Mouse (Mus musculus) lung, adult 10 weeks (tissue): ENCODE results near the gene Midn. TPM values are rescaled to one million over a fixed set of nuclear protein-coding genes. Genes with fewer than 3 reads are reported as not detected.

ENCODE experiments used
- polyA plus RNA-seq: library from polyadenylated mRNA; stranded (reverse); fragments of 350-450 nt; fragmentation: Illumina TruSeq; extraction: RNeasy Lipid Tissue Mini Kit (QIAGEN cat#74804); gene quantifications from one replicate; pipeline ENCODE4 v1.2.3, GENCODE M21; 2014; ENCODE audit warnings: low read depth, low replicate concordance; ENCODE audit not compliant: insufficient read depth

Gene Midn
- 24.9 TPM for polyA plus RNA-seq

GRCm38 (mm10) chr10:80147719-80148601 lies at the start of gene Midn:
Gene Midn, plus strand, starts transcription at chr10:80148272.

GRCm38 (mm10) chr10:80105460-80105859 lies 42.6 kb upstream of the Midn start, which contains the start of gene Sbno2:
Gene Sbno2, minus strand, starts transcription at chr10:80105571.

GRCm38 (mm10) chr10:80115290-80115943 lies 32.7 kb upstream of the Midn start, which contains the start of gene Stk11:
Gene Stk11, plus strand, starts transcription at chr10:80115803.

GRCm38 (mm10) chr10:80138553-80139438 lies 9.3 kb upstream of the Midn start, which contains the start of gene Atp5d:
Gene Atp5d, plus strand, starts transcription at chr10:80138632.

GRCm38 (mm10) chr10:80140666-80141035 lies 7.4 kb upstream of the Midn start, which contains the start of gene Cbarp:
Gene Cbarp, minus strand, starts transcription at chr10:80140835.

GRCm38 (mm10) chr10:80165392-80166128 lies 17.5 kb downstream of the Midn start, which contains the start of gene Cirbp:
Gene Cirbp, plus strand, starts transcription at chr10:80165985.

GRCm38 (mm10) chr10:80172527-80173292 lies 24.6 kb downstream of the Midn start, which contains the start of gene 1600002K03Rik:
Gene 1600002K03Rik, plus strand, starts transcription at chr10:80172944.

GRCm38 (mm10) chr10:80179068-80180051 lies 31.3 kb downstream of the Midn start, which contains the start of gene Efna2:
Gene Efna2, plus strand, starts transcription at chr10:80179482.

Other genes starting within 250 kb of the Midn start
- 12.4 TPM for gene Med16, start 239.3 kb upstream of the Midn start, polyA plus RNA-seq
- not detected for gene Gm26602, start 237.4 kb upstream of the Midn start, polyA plus RNA-seq
- 3.0 TPM for gene Kiss1r, start 231.3 kb upstream of the Midn start, polyA plus RNA-seq
- 59.6 TPM for gene R3hdm4, start 227.1 kb upstream of the Midn start, polyA plus RNA-seq
- 2.2 TPM for gene Arid3a, start 221.2 kb upstream of the Midn start, polyA plus RNA-seq
- gene Wdr18, start 188.1 kb upstream of the Midn start, polyA plus RNA-seq, result 25.0 TPM
- gene Grin3b, start 177.6 kb upstream of the Midn start, polyA plus RNA-seq, result not detected
- gene Tmem259, start 163.9 kb upstream of the Midn start, polyA plus RNA-seq, result 67.1 TPM
- gene Cnn2, start 159.7 kb upstream of the Midn start, polyA plus RNA-seq, result 208 TPM
- gene Abca7, start 151.8 kb upstream of the Midn start, polyA plus RNA-seq, result 7.0 TPM
- 36.5 TPM for gene Arhgap45, start 131.6 kb upstream of the Midn start, polyA plus RNA-seq
- gene Polr2e, start 108.5 kb upstream of the Midn start, polyA plus RNA-seq, result 120 TPM
- 1,013 TPM for gene Gpx4, start 101.1 kb upstream of the Midn start, polyA plus RNA-seq
- 13.9 TPM for gene Sbno2, start 42.7 kb upstream of the Midn start, polyA plus RNA-seq
- 98.1 TPM for gene Stk11, start 32.5 kb upstream of the Midn start, polyA plus RNA-seq
- 267 TPM for gene Atp5d, start 9.6 kb upstream of the Midn start, polyA plus RNA-seq
- gene Cbarp, start 7.4 kb upstream of the Midn start, polyA plus RNA-seq, result 6.8 TPM
- 84.5 TPM for gene Cirbp, start 17.7 kb downstream of the Midn start, polyA plus RNA-seq
- gene 1600002K03Rik, start 24.7 kb downstream of the Midn start, polyA plus RNA-seq, result 27.6 TPM
- 1.1 TPM for gene Efna2, start 31.2 kb downstream of the Midn start, polyA plus RNA-seq
- gene Mum1, start 78.2 kb downstream of the Midn start, polyA plus RNA-seq, result 23.2 TPM
- gene Ndufs7, start 100.8 kb downstream of the Midn start, polyA plus RNA-seq, result 159 TPM
- gene Gamt, start 112.7 kb downstream of the Midn start, polyA plus RNA-seq, result 15.2 TPM
- gene Dazap1, start 113.2 kb downstream of the Midn start, polyA plus RNA-seq, result 33.6 TPM
- 3,529 TPM for gene Rps15, start 144.2 kb downstream of the Midn start, polyA plus RNA-seq
- 0.46 TPM for gene Apc2, start 147.7 kb downstream of the Midn start, polyA plus RNA-seq
- gene 2310011J03Rik, start 172.3 kb downstream of the Midn start, polyA plus RNA-seq, result 50.0 TPM
- gene Pcsk4, start 181.2 kb downstream of the Midn start, polyA plus RNA-seq, result 2.0 TPM
- gene Reep6, start 181.7 kb downstream of the Midn start, polyA plus RNA-seq, result 12.2 TPM
- gene Adamtsl5, start 200.1 kb downstream of the Midn start, polyA plus RNA-seq, result 21.3 TPM
- gene Plk5, start 208.2 kb downstream of the Midn start, polyA plus RNA-seq, result 1.6 TPM
- 6.8 TPM for gene Mex3d, start 239.4 kb downstream of the Midn start, polyA plus RNA-seq